Mouse (Mus musculus) layer of hippocampus, adult 2 months (tissue): ENCODE data around the gene Ddit4. TPM values are rescaled to one million over a fixed set of nuclear protein-coding genes. Genes with fewer than 3 reads are reported as not detected.

Experiments
- DNase-seq, 2 experiments: peaks; one replicate each; pipeline ENCODE4 v3.0.0; 2022; ENCODE audit warnings: low spot score in 2 of 2
- H3K27ac ChIP-seq: fragments of 200-600 bp; 2 replicates; pipeline ENCODE4 v1.8.1; 2022
- H3K4me3 ChIP-seq: fragments of 200-600 bp; 2 replicates; pipeline ENCODE4 v1.8.1; 2022; ENCODE audit warnings: mild to moderate bottlenecking
- CTCF ChIP-seq: fragments of 200-600 bp; conservative IDR thresholded peaks from 2 replicates; pipeline ENCODE4 v1.8.1; 2022; ENCODE audit warnings: antibody characterized with exemption, mild to moderate bottlenecking, moderate library complexity
- total RNA-seq, 2 experiments: library from RNA; stranded (reverse); gene quantifications; 2 replicates each; pipeline ENCODE4 v1.2.3; 2021

The Ddit4 gene
- total RNA-seq, 2 experiments from 2014 or later: 63.6 to 66.7 TPM

- Histone ChIP-seq H3K4me3 (no peak overlapping the region), H3K27ac (peak overlapping the region; percentile 9; the same call in 1 of the 2 replicates)
- no peak for DNase-seq
- TF ChIP-seq CTCF: no peak
Measured at GRCm38 (mm10) chr10:59967309-59967942, 15.8 kb upstream of the Ddit4 start.

DNA sequence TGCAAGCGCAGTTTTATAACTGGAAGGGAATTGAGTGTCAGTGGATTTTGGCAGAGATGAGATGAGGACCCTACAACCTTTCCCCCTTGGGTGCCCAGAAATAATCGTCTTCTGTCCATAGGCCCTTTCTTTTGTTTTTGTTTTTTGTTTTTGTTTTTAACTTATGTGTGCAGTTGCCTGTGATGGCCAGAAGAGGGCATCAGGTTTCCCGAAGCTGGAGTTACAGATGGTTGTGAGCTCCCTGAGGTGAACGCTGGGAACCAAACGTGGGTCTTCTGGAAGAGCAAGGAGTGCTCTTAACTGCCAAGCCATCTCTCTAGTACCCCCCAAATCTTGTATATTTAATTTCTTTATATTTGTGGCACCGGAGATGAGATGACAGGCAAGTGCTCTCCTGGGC is 15.1 kb upstream of the Ddit4 start:
- Histone ChIP-seq H3K4me3 (no peak overlapping the region), H3K27ac (no peak overlapping the region; the same call in 1 of the 2 replicates)
- TF ChIP-seq CTCF: peak; percentile 63
- DNase-seq: no peak

DNA sequence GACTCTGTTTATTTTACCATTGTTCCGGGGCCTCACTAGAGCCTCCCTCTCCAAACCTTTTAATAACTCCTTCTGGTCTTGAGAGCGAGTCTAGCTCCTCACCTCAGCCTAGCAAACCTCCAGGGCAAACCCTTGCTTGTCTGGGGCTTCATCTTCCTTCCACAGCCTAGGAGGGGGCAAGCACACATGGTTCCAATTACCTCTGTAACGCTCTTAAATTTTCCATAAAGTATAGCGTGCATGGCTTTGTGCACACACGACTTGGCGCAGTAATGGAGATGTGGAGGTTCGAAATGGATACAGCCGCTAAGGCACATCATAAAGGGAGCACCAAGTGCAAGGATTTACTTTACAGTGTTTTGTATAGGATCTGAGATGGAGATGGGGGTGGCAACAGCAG is 14.2 kb upstream of the Ddit4 start:
- DNase-seq: no peak
- no peak overlapping the region for H3K4me3 ChIP-seq
- H3K27ac ChIP-seq: no peak overlapping the region; the same call in 1 of the 2 replicates
- TF ChIP-seq CTCF: no peak

GRCm38 (mm10) chr10:59965362-59965695 is 13.7 kb upstream of the Ddit4 start:
- no peak for DNase-seq
- TF ChIP-seq CTCF: no peak
- H3K27ac ChIP-seq: peak overlapping the region; percentile 76; the same call in 1 of the 2 replicates
- no peak overlapping the region for H3K4me3 ChIP-seq

- Histone ChIP-seq H3K4me3 (no peak overlapping the region), H3K27ac (peak overlapping the region; percentile 76)
- no peak for DNase-seq
- no peak for TF ChIP-seq CTCF
Measured at GRCm38 (mm10) chr10:59964504-59965361, 13.1 kb upstream of the Ddit4 start.

DNA sequence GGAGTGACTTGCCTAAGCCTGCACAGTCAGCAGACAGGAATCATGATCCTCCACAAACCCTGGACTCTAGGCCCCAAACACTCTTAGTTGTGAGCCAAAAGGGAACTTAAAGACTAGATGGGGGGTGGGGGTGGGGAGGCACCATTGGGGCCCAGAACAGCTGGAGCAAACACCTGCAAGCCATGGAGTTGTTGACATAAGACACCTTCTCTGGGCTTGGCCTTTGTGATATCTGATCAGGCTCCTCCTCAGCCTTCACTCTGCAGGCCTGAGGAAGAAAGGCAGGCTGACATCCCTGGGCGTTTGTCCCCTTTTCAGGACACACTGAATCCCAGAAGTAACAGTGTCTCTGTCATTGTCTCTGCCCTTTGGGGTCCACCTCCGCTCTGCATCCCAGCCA is 12.0 kb upstream of the Ddit4 start:
- Histone ChIP-seq H3K4me3 (no peak overlapping the region), H3K27ac (peak overlapping the region; percentile 76)
- TF ChIP-seq CTCF: no peak
- DNase-seq: no peak

- peak overlapping the region; percentile 96 for H3K27ac ChIP-seq
- TF ChIP-seq CTCF: no peak
- no peak for DNase-seq
- no peak overlapping the region for H3K4me3 ChIP-seq
Measured at GRCm38 (mm10) chr10:59959517-59959916, 7.9 kb upstream of the Ddit4 start.

DNA sequence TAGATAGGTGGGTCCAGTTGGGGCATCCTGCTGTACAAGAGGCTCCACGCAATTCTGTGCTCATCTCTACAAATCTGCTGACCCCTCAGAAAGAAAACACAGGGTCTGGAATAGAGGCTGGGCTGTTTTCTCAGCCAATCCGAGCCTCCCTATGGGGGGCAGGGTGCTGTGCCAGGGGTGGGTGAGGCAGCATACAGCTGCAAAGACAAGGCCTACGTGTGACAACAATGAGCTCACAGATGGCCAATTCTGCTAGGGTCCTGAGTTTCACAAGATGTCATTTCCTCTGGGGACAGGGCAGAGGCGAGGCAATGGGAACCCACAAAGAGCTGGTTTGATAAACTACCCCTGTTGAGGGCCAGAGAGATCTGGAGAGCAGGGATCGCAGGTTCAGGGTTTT is 6.8 kb upstream of the Ddit4 start:
- Histone ChIP-seq H3K27ac (peak overlapping the region; percentile 96), H3K4me3 (no peak overlapping the region; the same call in 1 of the 2 replicates)
- TF ChIP-seq CTCF: no peak
- DNase-seq: no peak

GRCm38 (mm10) chr10:59957171-59958149 is 5.8 kb upstream of the Ddit4 start:
- Histone ChIP-seq H3K27ac (peak overlapping the region; percentile 96), H3K4me3 (peak overlapping the region; percentile 44)
- TF ChIP-seq CTCF: no peak
- peak; percentile 52 to 75 for DNase-seq

DNA sequence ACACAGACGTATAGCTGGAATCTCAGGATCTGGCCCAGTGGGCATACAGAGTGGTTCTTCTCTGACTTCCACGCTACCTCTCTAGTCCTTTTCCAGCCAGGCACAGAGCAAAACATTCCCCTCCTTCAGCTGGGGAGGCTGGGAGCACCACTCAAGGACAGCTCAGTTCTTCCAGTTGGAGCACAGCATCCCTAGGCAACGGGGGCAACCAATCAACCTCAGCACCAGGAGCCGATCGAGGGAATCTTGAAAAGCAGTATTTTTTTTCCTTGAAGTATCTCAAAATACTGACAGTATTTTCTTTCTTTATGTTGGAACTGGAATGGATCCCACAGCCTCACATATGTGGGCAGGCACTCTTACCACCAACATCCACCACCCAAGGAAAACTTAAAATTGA is 5.0 kb upstream of the Ddit4 start:
- TF ChIP-seq CTCF: no peak
- H3K4me3 ChIP-seq: no peak overlapping the region
- H3K27ac ChIP-seq: peak overlapping the region; percentile 96
- DNase-seq: no peak

- Histone ChIP-seq H3K27ac (peak overlapping the region; percentile 100), H3K4me3 (no peak overlapping the region)
- no peak for TF ChIP-seq CTCF
- DNase-seq: no peak
Measured at GRCm38 (mm10) chr10:59953564-59954039, 2.0 kb upstream of the Ddit4 start.

DNA sequence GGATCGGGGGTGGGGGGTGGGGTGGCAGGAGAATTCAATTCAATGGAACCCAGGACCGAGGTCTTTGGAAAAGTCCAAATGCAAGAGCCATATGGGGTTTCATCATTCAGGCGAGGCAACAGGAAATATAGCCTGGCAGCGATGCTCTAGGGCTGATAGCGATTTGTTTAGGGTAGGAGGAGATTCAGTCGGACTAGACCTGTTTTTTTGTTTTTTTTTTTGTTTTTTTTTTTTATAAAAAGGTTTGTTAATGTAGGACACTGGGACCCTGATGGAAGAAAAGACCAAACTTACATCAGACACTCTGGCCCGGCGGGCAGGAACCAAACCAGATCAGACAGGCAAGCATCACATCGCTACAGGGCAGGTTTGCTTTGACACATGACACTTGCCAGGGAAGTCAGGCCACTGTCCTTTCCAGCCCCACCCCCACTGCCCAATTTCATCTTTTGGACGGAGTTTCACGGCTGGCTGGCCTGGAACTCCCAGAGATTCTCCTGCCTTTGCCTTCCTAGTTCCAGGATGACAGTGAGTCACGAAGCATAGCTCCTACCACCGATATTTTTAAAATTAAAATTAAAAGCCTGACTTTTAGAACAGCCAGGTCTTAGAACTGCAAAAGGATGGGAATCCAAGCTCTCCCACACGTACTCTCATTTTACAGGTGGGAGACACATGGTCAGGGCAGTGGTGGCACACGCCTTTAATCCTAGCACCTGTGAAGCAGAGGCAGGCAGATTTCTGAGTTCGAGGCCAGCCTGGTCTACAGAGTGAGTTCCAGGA is 1.3 kb upstream of the Ddit4 start:
- DNase-seq: no peak
- Histone ChIP-seq H3K4me3 (peak overlapping the region; percentile 73), H3K27ac (peak overlapping the region; percentile 100)
- TF ChIP-seq CTCF: no peak
